Mouse (Mus musculus): ENCODE results near the gene Cracr2a. TPM values are rescaled to one million over a fixed set of nuclear protein-coding genes. Genes with fewer than 3 reads are reported as not detected.

Cracr2a gene
- polyA plus RNA-seq, 2 experiments: 0.35 to 0.51 TPM

GRCm38 (mm10) chr6:127581915-127582314, 20.8 kb downstream of the Cracr2a start:
- Histone ChIP-seq H3K9me3 (ENCODE audit: control insufficient read depth, low read length) (no peaks in the 10 kb centered on the region), H3K4me2 (ENCODE audit: low read depth) (peak overlapping the region; percentile 79), H3K27me3 (ENCODE audit: control insufficient read depth, insufficient read depth, low read length) (no peaks in the 10 kb centered on the region), H3K9ac (replicated peaks) (peak overlapping the region; percentile 67), H3K4me3 (ENCODE audit: insufficient read depth in 1 of 2, low read depth in 2 of 2, low read length in 2 of 2) (peak overlapping the region; percentile 55 to 60), H3K36me3 (replicated peaks; ENCODE audit: control insufficient read depth, insufficient read depth, low read depth) (no peaks in the 10 kb centered on the region), H3K27ac (no peak overlapping the region), H3K4me1 (replicated peaks; ENCODE audit: control insufficient read depth in 2 of 2, insufficient read depth in 2 of 2, low read length in 1 of 2) (peaks cover 17 to 44% of the 10 kb centered on the region in 2 experiments)
- no peak for ATAC-seq (ENCODE audit: insufficient read depth)
- 10% methylated on average over 12 of the region's 12 CpGs for WGBS (ENCODE audit: insufficient replicate concordance)
- no peak for DNase-seq (ENCODE audit: low read depth in 3 of 3, low spot score in 3 of 3)
- TF ChIP-seq EP300 (IDR thresholded peaks at IDR 0.05; ENCODE audit: low read depth) (no peak), CTCF (IDR thresholded peaks at IDR 0.05; ENCODE audit: low read depth) (no peak)

- ATAC-seq (ENCODE audit: insufficient read depth) (peak; percentile 55; the same call in 1 of the 2 replicates), DNase-seq (ENCODE audit: low read depth in 3 of 3, low spot score in 3 of 3) (peak; percentile 59 to 72 (median 63))
- WGBS (ENCODE audit: insufficient replicate concordance): 5% methylated on average over 15 of the region's 15 CpGs
- H3K27me3 ChIP-seq (ENCODE audit: control insufficient read depth, insufficient read depth, low read length): no peaks in the 10 kb centered on the region
- H3K4me3 ChIP-seq (ENCODE audit: insufficient read depth in 1 of 2, low read depth in 2 of 2, low read length in 2 of 2): peak overlapping the region; percentile 55 to 60
- H3K9ac ChIP-seq (replicated peaks): peak overlapping the region; percentile 67
- H3K27ac ChIP-seq: peak overlapping the region; percentile 33; the same call in 1 of the 2 replicates
- peaks cover 13 to 37% of the 10 kb centered on the region in 2 experiments for H3K4me1 ChIP-seq (replicated peaks; ENCODE audit: control insufficient read depth in 2 of 2, insufficient read depth in 2 of 2, low read length in 1 of 2)
- H3K4me2 ChIP-seq (ENCODE audit: low read depth): peak overlapping the region; percentile 79
- H3K9me3 ChIP-seq (ENCODE audit: control insufficient read depth, low read length): no peaks in the 10 kb centered on the region
- peak; percentile 87 for TF ChIP-seq CTCF (IDR thresholded peaks at IDR 0.05; ENCODE audit: low read depth)
- TF ChIP-seq EP300 (IDR thresholded peaks at IDR 0.05; ENCODE audit: low read depth): no peak
- no peaks in the 10 kb centered on the region for H3K36me3 ChIP-seq (replicated peaks; ENCODE audit: control insufficient read depth, insufficient read depth, low read depth)
Measured at GRCm38 (mm10) chr6:127582391-127583176, 21.4 kb downstream of the Cracr2a start.

- Histone ChIP-seq H3K4me1 (replicated peaks; ENCODE audit: control insufficient read depth in 2 of 2, insufficient read depth in 2 of 2, low read length in 1 of 2) (peaks cover 6 to 19% of the 10 kb centered on the region in 2 experiments), H3K4me2 (ENCODE audit: low read depth) (no peak overlapping the region), H3K9me3 (ENCODE audit: control insufficient read depth, low read length) (no peaks in the 10 kb centered on the region), H3K27ac (no peak overlapping the region), H3K4me3 (ENCODE audit: insufficient read depth in 1 of 2, low read depth in 2 of 2, low read length in 2 of 2) (no peak overlapping the region), H3K9ac (replicated peaks) (no peak overlapping the region), H3K36me3 (replicated peaks; ENCODE audit: control insufficient read depth, insufficient read depth, low read depth) (no peaks in the 10 kb centered on the region), H3K27me3 (ENCODE audit: control insufficient read depth, insufficient read depth, low read length) (no peaks in the 10 kb centered on the region)
- peak; percentile 87 for ATAC-seq (ENCODE audit: insufficient read depth)
- no peak for DNase-seq (ENCODE audit: low read depth in 3 of 3, low spot score in 3 of 3)
- TF ChIP-seq EP300 (IDR thresholded peaks at IDR 0.05; ENCODE audit: low read depth) (peak; percentile 83), CTCF (IDR thresholded peaks at IDR 0.05; ENCODE audit: low read depth) (no peak)
- WGBS (ENCODE audit: insufficient replicate concordance): 28% methylated on average over 3 of the region's 3 CpGs
Measured at GRCm38 (mm10) chr6:127591467-127591866, 30.3 kb downstream of the Cracr2a start.

- Histone ChIP-seq H3K36me3 (replicated peaks; ENCODE audit: control insufficient read depth, insufficient read depth, low read depth) (no peaks in the 10 kb centered on the region), H3K27ac (no peak overlapping the region), H3K27me3 (ENCODE audit: control insufficient read depth, insufficient read depth, low read length) (no peaks in the 10 kb centered on the region), H3K9me3 (ENCODE audit: control insufficient read depth, low read length) (no peaks in the 10 kb centered on the region), H3K4me2 (ENCODE audit: low read depth) (no peak overlapping the region), H3K9ac (replicated peaks) (no peak overlapping the region), H3K4me1 (replicated peaks; ENCODE audit: control insufficient read depth in 2 of 2, insufficient read depth in 2 of 2, low read length in 1 of 2) (peaks cover 6 to 13% of the 10 kb centered on the region in 2 experiments), H3K4me3 (ENCODE audit: insufficient read depth in 1 of 2, low read depth in 2 of 2, low read length in 2 of 2) (no peak overlapping the region)
- no peak for ATAC-seq (ENCODE audit: insufficient read depth)
- no peak for DNase-seq (ENCODE audit: low read depth in 3 of 3, low spot score in 3 of 3)
- TF ChIP-seq CTCF (IDR thresholded peaks at IDR 0.05; ENCODE audit: low read depth) (no peak), EP300 (IDR thresholded peaks at IDR 0.05; ENCODE audit: low read depth) (no peak)
- 55% methylated on average over 4 of the region's 4 CpGs for WGBS (ENCODE audit: insufficient replicate concordance)
Measured at GRCm38 (mm10) chr6:127593487-127593886, 32.3 kb downstream of the Cracr2a start.

- no peak for ATAC-seq (ENCODE audit: insufficient read depth)
- Histone ChIP-seq H3K9me3 (ENCODE audit: control insufficient read depth, low read length) (no peaks in the 10 kb centered on the region), H3K4me2 (ENCODE audit: low read depth) (no peak overlapping the region), H3K27ac (no peak overlapping the region), H3K27me3 (ENCODE audit: control insufficient read depth, insufficient read depth, low read length) (no peaks in the 10 kb centered on the region), H3K36me3 (replicated peaks; ENCODE audit: control insufficient read depth, insufficient read depth, low read depth) (no peaks in the 10 kb centered on the region), H3K9ac (replicated peaks) (no peak overlapping the region), H3K4me3 (ENCODE audit: insufficient read depth in 1 of 2, low read depth in 2 of 2, low read length in 2 of 2) (no peak overlapping the region), H3K4me1 (replicated peaks; ENCODE audit: control insufficient read depth in 2 of 2, insufficient read depth in 2 of 2, low read length in 1 of 2) (no peaks in the 10 kb centered on the region)
- WGBS (ENCODE audit: insufficient replicate concordance): 68% methylated on average over 6 of the region's 6 CpGs
- TF ChIP-seq CTCF (IDR thresholded peaks at IDR 0.05; ENCODE audit: low read depth) (no peak), EP300 (IDR thresholded peaks at IDR 0.05; ENCODE audit: low read depth) (no peak)
- no peak for DNase-seq (ENCODE audit: low read depth in 3 of 3, low spot score in 3 of 3)
Measured at GRCm38 (mm10) chr6:127599280-127599679, 38.1 kb downstream of the Cracr2a start.

Measured in liver, embryonic 14.5 days (tissue).